Mouse (Mus musculus): ENCODE measurements around the gene Mrpl9. TPM values are rescaled to one million over a fixed set of nuclear protein-coding genes. Genes with fewer than 3 reads are reported as not detected.

Mrpl9 gene
- polyA plus RNA-seq (2011; ENCODE audit: insufficient read depth, insufficient read length, low read depth, missing spikeins) = 31.3 and 32.3 TPM in 2 replicates

DNA sequence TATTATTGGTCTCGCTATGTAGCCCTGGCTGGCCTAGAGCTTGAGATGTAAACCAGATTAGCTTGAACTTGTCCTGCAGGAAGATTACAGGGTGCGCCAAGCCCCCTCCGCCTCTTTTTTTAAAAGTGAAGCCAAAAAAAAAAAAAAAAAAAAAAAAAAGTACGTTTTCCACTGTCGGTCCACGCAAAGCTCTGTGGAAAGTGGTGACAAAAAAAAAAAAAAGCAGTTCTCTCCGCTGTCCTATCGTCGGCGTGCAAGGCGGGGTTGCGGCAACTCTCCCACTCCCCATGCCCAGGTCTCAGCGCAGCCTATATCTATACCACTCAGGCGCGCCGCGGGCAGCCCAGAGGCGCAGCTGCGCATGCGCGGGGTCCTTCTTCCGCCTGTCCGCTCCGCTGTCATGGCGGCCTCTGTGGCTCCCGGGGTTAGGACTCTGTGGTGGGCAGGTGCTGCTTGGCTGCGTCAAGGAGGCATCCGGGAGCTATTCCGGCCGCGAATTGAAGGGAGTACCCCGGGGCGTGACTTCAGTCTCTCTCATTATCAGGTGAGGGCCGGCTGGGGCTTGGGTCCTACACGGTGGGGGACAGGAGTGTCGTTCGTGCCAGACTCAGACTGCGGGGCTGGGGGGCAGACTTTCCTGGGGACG lies at the start of gene Mrpl9:
Gene Mrpl9, plus strand, starts transcription at position 368 of the 646 bp plus-strand sequence.
- Histone ChIP-seq H3K9me3 (replicated peaks; ENCODE audit: control insufficient read depth, insufficient read depth, low read length, poor library complexity, severe bottlenecking) (no peaks in the 10 kb centered on the region), H3K4me3 (ENCODE audit: low read depth, low read length) (peak within 1 kb of the TSS; percentile 93), H3K27me3 (ENCODE audit: control insufficient read depth, insufficient read depth, low read length, poor library complexity, severe bottlenecking) (peaks cover 1% of the 10 kb centered on the region; the same call in 1 of the 2 replicates), H3K4me1 (ENCODE audit: control insufficient read depth, insufficient read depth, low read length) (no peaks in the 10 kb centered on the region), H3K27ac (ENCODE audit: insufficient read depth, low read length) (no peak within 1 kb of the TSS), H3K36me3 (ENCODE audit: control insufficient read depth, insufficient read depth, low read length, poor library complexity, severe bottlenecking) (peaks cover 20% of the 10 kb centered on the region), H3K9ac (ENCODE audit: low read depth, poor library complexity, severe bottlenecking) (peak within 1 kb of the TSS; percentile 78)
- TF ChIP-seq CTCF (IDR thresholded peaks at IDR 0.05; ENCODE audit: low read depth, low read length) (no peak), POLR2A (IDR thresholded peaks at IDR 0.05; ENCODE audit: insufficient read depth, low read length) (peak; percentile 66)

- H3K27ac ChIP-seq (ENCODE audit: insufficient read depth, low read length) = no peak overlapping the region
- TF ChIP-seq POLR2A (IDR thresholded peaks at IDR 0.05; ENCODE audit: insufficient read depth, low read length) (no peak), EP300 (IDR thresholded peaks at IDR 0.05; ENCODE audit: insufficient read depth, low read depth, low read length) (no peak), CTCF (IDR thresholded peaks at IDR 0.05; ENCODE audit: low read depth, low read length) (no peak)
- H3K27me3 ChIP-seq (ENCODE audit: control insufficient read depth, insufficient read depth, low read length, poor library complexity, severe bottlenecking) = no peaks in the 10 kb centered on the region
- no peaks in the 10 kb centered on the region for H3K36me3 ChIP-seq (ENCODE audit: control insufficient read depth, insufficient read depth, low read length, poor library complexity, severe bottlenecking)
- no peak overlapping the region for H3K4me3 ChIP-seq (ENCODE audit: low read depth, low read length)
- no peak overlapping the region for H3K9ac ChIP-seq (ENCODE audit: low read depth, poor library complexity, severe bottlenecking)
- no peaks in the 10 kb centered on the region for H3K9me3 ChIP-seq (replicated peaks; ENCODE audit: control insufficient read depth, insufficient read depth, low read length, poor library complexity, severe bottlenecking)
- H3K4me1 ChIP-seq (ENCODE audit: control insufficient read depth, insufficient read depth, low read length) = no peaks in the 10 kb centered on the region
Observed at GRCm38 (mm10) chr3:94396336-94396735, 46.8 kb upstream of the Mrpl9 start.

DNA sequence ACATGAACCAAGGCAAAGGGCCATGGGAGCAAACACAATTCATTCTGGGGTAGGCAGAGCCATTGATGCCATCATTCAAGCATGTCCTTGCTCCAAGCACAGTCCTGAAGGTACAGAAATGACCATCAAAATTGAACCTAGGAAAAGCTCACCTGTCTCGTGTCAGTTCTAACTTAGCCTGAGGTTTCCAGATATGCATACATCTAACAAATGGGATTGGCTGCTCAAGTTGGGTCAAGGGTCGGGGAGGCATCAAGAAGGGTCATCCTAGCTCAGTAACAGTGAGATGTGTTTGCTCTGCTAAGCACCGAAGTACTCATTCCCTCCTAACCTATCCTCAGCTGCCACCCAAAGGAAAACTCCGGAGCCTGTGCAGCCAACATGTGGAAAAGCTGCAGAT lies 46.3 kb upstream of the Mrpl9 start:
- Histone ChIP-seq H3K27ac (ENCODE audit: insufficient read depth, low read length) (no peak overlapping the region), H3K36me3 (ENCODE audit: control insufficient read depth, insufficient read depth, low read length, poor library complexity, severe bottlenecking) (no peaks in the 10 kb centered on the region), H3K9me3 (replicated peaks; ENCODE audit: control insufficient read depth, insufficient read depth, low read length, poor library complexity, severe bottlenecking) (no peaks in the 10 kb centered on the region), H3K4me3 (ENCODE audit: low read depth, low read length) (no peak overlapping the region), H3K27me3 (ENCODE audit: control insufficient read depth, insufficient read depth, low read length, poor library complexity, severe bottlenecking) (no peaks in the 10 kb centered on the region), H3K9ac (ENCODE audit: low read depth, poor library complexity, severe bottlenecking) (no peak overlapping the region), H3K4me1 (ENCODE audit: control insufficient read depth, insufficient read depth, low read length) (no peaks in the 10 kb centered on the region)
- no peak for TF ChIP-seq EP300 (IDR thresholded peaks at IDR 0.05; ENCODE audit: insufficient read depth, low read depth, low read length)
- TF ChIP-seq POLR2A (IDR thresholded peaks at IDR 0.05; ENCODE audit: insufficient read depth, low read length) = no peak
- TF ChIP-seq CTCF (IDR thresholded peaks at IDR 0.05; ENCODE audit: low read depth, low read length) = no peak

GRCm38 (mm10) chr3:94398217-94398616 lies 44.9 kb upstream of the Mrpl9 start, which contains the start of gene Lingo4:
TSS of gene Lingo4 (plus strand) at chr3:94398517.
- Histone ChIP-seq H3K9me3 (replicated peaks; ENCODE audit: control insufficient read depth, insufficient read depth, low read length, poor library complexity, severe bottlenecking) (no peaks in the 10 kb centered on the region), H3K4me1 (ENCODE audit: control insufficient read depth, insufficient read depth, low read length) (no peaks in the 10 kb centered on the region), H3K27me3 (ENCODE audit: control insufficient read depth, insufficient read depth, low read length, poor library complexity, severe bottlenecking) (no peaks in the 10 kb centered on the region), H3K36me3 (ENCODE audit: control insufficient read depth, insufficient read depth, low read length, poor library complexity, severe bottlenecking) (no peaks in the 10 kb centered on the region), H3K27ac (ENCODE audit: insufficient read depth, low read length) (no peak within 1 kb of the TSS), H3K9ac (ENCODE audit: low read depth, poor library complexity, severe bottlenecking) (no peak within 1 kb of the TSS), H3K4me3 (ENCODE audit: low read depth, low read length) (no peak within 1 kb of the TSS)
- TF ChIP-seq POLR2A (IDR thresholded peaks at IDR 0.05; ENCODE audit: insufficient read depth, low read length) (no peak), CTCF (IDR thresholded peaks at IDR 0.05; ENCODE audit: low read depth, low read length) (no peak), EP300 (IDR thresholded peaks at IDR 0.05; ENCODE audit: insufficient read depth, low read depth, low read length) (no peak)

DNA sequence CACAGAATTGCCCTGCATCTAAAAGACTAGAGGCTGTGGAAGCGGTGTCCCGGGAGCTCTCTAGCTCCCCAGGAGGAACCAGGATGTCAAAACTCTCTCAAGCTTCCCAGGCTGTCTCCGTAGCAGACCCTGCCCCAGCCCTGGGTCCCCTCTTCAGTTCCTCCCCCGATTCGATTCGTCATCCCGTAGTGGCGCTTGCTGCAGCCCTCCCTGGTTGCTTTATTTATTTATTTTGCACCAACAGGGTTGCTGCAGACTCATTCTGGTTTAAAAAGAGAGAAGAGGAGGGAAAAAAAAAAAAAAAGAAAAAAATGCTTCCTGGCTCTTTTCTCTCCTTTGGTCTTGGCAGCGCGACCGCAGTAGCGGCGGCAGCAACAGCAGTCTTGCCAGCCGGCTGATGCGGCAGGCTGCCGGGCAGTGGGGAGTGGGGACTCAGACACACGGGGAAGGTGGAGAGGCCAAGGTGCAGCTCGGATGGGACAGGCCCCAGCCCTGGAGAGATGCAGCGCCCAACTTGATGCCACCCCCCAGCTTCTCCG lies 44.1 kb upstream of the Mrpl9 start:
- no peaks in the 10 kb centered on the region for H3K36me3 ChIP-seq (ENCODE audit: control insufficient read depth, insufficient read depth, low read length, poor library complexity, severe bottlenecking)
- TF ChIP-seq EP300 (IDR thresholded peaks at IDR 0.05; ENCODE audit: insufficient read depth, low read depth, low read length) (no peak), CTCF (IDR thresholded peaks at IDR 0.05; ENCODE audit: low read depth, low read length) (no peak), POLR2A (IDR thresholded peaks at IDR 0.05; ENCODE audit: insufficient read depth, low read length) (no peak)
- H3K27me3 ChIP-seq (ENCODE audit: control insufficient read depth, insufficient read depth, low read length, poor library complexity, severe bottlenecking) = no peaks in the 10 kb centered on the region
- H3K4me3 ChIP-seq (ENCODE audit: low read depth, low read length) = no peak overlapping the region
- H3K9ac ChIP-seq (ENCODE audit: low read depth, poor library complexity, severe bottlenecking) = no peak overlapping the region
- no peak overlapping the region for H3K27ac ChIP-seq (ENCODE audit: insufficient read depth, low read length)
- no peaks in the 10 kb centered on the region for H3K4me1 ChIP-seq (ENCODE audit: control insufficient read depth, insufficient read depth, low read length)
- no peaks in the 10 kb centered on the region for H3K9me3 ChIP-seq (replicated peaks; ENCODE audit: control insufficient read depth, insufficient read depth, low read length, poor library complexity, severe bottlenecking)

DNA sequence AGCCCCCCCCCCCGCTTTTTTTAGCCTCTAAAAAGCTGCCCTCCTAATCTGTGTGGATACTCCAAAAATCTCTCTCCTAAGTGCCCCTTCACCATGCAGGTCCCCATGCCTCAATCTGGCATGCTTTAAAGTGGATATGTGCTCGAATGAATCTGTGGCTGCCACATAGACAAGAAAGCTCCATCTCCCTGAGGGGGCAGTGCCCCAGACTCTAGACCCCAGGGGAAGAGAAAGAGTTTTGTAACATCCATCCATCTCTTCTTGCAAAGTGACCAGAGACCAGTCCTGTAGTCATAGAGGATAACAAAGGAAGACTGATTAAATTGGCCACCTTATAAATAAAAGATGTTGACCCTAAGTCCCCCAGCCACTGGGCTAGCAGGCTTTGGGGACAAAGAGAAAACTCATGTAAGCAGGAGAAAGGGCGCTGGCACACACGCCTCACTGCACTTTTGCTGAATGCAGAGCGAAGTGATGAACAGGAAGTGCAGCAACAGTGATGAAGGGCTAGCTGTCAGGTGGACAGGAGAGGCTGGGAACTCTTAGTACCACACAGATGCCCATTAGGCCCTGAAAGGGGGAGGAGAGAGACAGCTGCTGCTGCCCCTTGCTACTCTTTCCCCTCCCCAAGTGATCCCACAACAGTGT lies 43.3 kb upstream of the Mrpl9 start:
- Histone ChIP-seq H3K9me3 (replicated peaks; ENCODE audit: control insufficient read depth, insufficient read depth, low read length, poor library complexity, severe bottlenecking) (no peaks in the 10 kb centered on the region), H3K36me3 (ENCODE audit: control insufficient read depth, insufficient read depth, low read length, poor library complexity, severe bottlenecking) (no peaks in the 10 kb centered on the region), H3K27me3 (ENCODE audit: control insufficient read depth, insufficient read depth, low read length, poor library complexity, severe bottlenecking) (no peaks in the 10 kb centered on the region), H3K27ac (ENCODE audit: insufficient read depth, low read length) (no peak overlapping the region), H3K4me3 (ENCODE audit: low read depth, low read length) (no peak overlapping the region), H3K4me1 (ENCODE audit: control insufficient read depth, insufficient read depth, low read length) (no peaks in the 10 kb centered on the region), H3K9ac (ENCODE audit: low read depth, poor library complexity, severe bottlenecking) (no peak overlapping the region)
- no peak for TF ChIP-seq EP300 (IDR thresholded peaks at IDR 0.05; ENCODE audit: insufficient read depth, low read depth, low read length)
- no peak for TF ChIP-seq CTCF (IDR thresholded peaks at IDR 0.05; ENCODE audit: low read depth, low read length)
- no peak for TF ChIP-seq POLR2A (IDR thresholded peaks at IDR 0.05; ENCODE audit: insufficient read depth, low read length)

Data from ES-Bruce4 (cell line).